Mouse (Mus musculus) bone marrow macrophage, adult 2 months (primary cell): ENCODE data around the gene Grm5. TPM values are rescaled to one million over a fixed set of nuclear protein-coding genes. Genes with fewer than 3 reads are reported as not detected.

ENCODE experiments used
- H3K27ac ChIP-seq: 2 replicates; pipeline ENCODE4 v1.5.1; 2012; ENCODE audit warnings: low read depth, low read length; ENCODE audit not compliant: insufficient read depth
- H3K4me1 ChIP-seq: 2 replicates; pipeline ENCODE4 v1.6.1; 2012; ENCODE audit warnings: low read length; ENCODE audit not compliant: control insufficient read depth, insufficient read depth
- H3K4me3 ChIP-seq: 2 replicates; pipeline ENCODE4 v1.5.1; 2012; ENCODE audit warnings: mild to moderate bottlenecking, low read length, moderate library complexity; ENCODE audit not compliant: insufficient read depth
- CTCF ChIP-seq: IDR thresholded peaks from 2 replicates; pipeline ENCODE4 v1.5.1; 2012; ENCODE audit warnings: low read depth, mild to moderate bottlenecking, low read length, moderate library complexity
- POLR2A ChIP-seq: IDR thresholded peaks from 2 replicates; pipeline ENCODE4 v1.6.1; 2012; ENCODE audit warnings: mild to moderate bottlenecking, low read depth, low read length, borderline replicate concordance
- polyA plus RNA-seq: library from polyadenylated mRNA; stranded (reverse); fragments of >200 nt; gene quantifications from 2 replicates; pipeline ENCODE4 v1.2.4, GENCODE M21; 2012; ENCODE audit not compliant: missing spikeins, insufficient read depth, insufficient read length

Gene Grm5
- polyA plus RNA-seq, 1 experiment = not detected

DNA sequence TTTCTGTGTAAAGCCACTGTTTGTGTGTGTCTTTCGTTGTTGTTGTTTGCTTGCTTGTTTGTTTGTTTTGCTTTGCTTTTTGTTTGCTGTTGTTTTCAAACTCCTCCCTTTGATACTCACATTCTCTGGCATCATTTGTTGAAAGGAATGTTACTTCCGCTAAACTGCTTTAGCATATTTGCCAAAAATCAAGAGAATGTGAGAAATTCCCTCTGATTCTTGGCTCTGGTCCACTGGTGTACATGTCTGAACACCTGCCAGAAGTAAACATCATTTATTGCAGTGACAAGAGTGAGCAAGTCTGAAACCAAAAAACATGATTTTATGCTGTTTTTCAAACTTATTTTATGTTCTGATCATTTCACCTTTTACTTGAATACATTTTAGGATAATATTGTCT lies 80.1 kb downstream of the Grm5 start:
- TF ChIP-seq CTCF (no peak), POLR2A (no peak)
- no peak overlapping the region for H3K27ac ChIP-seq
- no peaks in the 10 kb centered on the region for H3K4me1 ChIP-seq
- no peak overlapping the region for H3K4me3 ChIP-seq

- Histone ChIP-seq H3K4me3 (no peak overlapping the region), H3K4me1 (no peaks in the 10 kb centered on the region), H3K27ac (no peak overlapping the region)
- TF ChIP-seq POLR2A (no peak), CTCF (no peak)
Observed at GRCm38 (mm10) chr7:87716393-87716792, 132.4 kb downstream of the Grm5 start.

GRCm38 (mm10) chr7:87718631-87719030 lies 134.7 kb downstream of the Grm5 start:
- TF ChIP-seq CTCF (no peak), POLR2A (no peak)
- no peak overlapping the region for H3K4me3 ChIP-seq

DNA sequence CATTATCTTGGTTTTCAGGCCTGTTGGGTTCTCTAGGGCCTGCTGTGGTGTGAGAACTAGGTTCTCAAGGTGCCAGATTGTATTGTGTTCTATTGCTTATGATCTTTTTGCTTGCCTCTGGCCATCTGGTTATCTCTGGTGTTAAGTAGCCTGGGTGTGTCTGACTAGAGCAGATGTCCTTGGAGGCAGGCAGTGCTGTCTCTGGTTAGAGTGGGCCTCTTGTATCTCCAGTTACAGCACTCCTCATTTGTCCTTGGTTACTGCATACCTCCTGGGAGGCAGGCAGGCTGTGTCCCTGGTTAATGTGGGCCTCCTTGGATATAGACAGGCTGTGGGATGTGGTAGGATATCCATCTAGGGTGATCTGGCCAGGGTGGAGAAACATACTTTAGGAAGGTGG lies 150.5 kb downstream of the Grm5 start:
- Histone ChIP-seq H3K4me1 (no peaks in the 10 kb centered on the region), H3K4me3 (no peak overlapping the region), H3K27ac (no peak overlapping the region)
- no peak for TF ChIP-seq POLR2A
- TF ChIP-seq CTCF = no peak

More at GRCm38 (mm10) chr7:87718631-87719030, 134.7 kb downstream of the Grm5 start:
- no peak overlapping the region for H3K27ac ChIP-seq
- H3K4me1 ChIP-seq = no peaks in the 10 kb centered on the region

- Histone ChIP-seq H3K4me1 (no peaks in the 10 kb centered on the region), H3K27ac (no peak overlapping the region), H3K4me3 (no peak overlapping the region)
- TF ChIP-seq CTCF (no peak), POLR2A (no peak)
Observed at GRCm38 (mm10) chr7:87761945-87762344, 178.0 kb downstream of the Grm5 start.

DNA sequence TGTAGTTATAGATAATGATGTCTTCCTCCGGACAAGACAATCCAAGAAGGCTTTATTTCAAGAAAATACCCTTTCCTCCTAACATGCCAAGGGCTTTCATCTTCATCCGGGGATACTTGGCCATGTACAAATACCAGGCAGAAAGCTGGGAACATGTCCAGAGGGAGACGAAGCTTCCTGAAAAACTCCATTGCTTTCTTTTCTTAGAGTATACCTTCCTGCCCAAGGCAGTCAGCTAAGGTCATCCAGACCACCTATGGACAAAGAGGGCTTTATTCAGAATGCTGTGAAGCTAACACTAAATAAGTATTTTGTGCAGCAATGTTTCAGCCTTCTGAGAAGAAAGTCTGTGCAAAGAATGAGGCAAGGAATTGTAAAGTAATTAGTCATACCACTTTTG lies 178.4 kb downstream of the Grm5 start:
- no peak for TF ChIP-seq POLR2A
- TF ChIP-seq CTCF = no peak
- Histone ChIP-seq H3K27ac (no peak overlapping the region), H3K4me1 (no peaks in the 10 kb centered on the region), H3K4me3 (no peak overlapping the region)

GRCm38 (mm10) chr7:87787560-87787959 lies 203.6 kb downstream of the Grm5 start:
- Histone ChIP-seq H3K4me3 (no peak overlapping the region), H3K27ac (no peak overlapping the region), H3K4me1 (no peaks in the 10 kb centered on the region)
- TF ChIP-seq CTCF (no peak), POLR2A (no peak)

DNA sequence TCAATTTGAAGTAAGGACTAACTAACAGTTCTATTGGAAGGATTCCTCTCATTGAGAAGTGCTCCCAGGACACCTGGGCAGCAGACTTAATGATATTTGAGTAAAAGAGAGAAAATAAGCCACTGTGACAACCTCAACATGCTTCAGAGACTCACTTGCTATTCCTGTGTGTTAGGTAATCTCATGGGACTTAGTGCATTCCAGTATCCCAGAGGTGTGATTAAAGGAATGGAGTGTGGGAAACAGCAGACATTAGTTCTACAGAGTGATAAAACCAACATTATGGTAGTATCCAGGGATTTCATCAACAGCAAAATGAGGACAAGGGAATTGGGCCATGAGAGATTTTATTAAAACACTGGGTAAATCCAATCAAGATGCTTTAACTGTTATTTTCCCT lies 205.0 kb downstream of the Grm5 start:
- Histone ChIP-seq H3K4me1 (no peaks in the 10 kb centered on the region), H3K27ac (no peak overlapping the region)
- TF ChIP-seq POLR2A (no peak), CTCF (no peak)

DNA sequence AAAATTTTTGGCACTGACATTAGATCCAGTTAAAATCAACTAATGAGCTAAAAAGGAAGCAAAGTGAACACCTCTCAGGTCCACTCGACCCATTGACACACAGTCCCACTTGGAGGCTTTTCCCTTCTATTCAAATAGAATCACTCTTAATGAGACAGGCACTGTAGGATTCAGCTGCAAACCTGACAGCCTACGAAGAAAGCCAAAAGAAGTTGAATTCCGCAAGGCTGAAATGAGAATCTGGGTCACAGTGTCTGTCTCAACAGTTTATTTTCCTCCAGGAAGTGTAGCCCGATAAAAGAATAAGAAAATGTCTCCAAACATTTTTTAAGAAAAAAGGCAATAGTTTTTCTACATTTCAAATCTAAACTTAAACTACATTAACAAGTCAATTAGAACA lies 209.9 kb downstream of the Grm5 start:
- TF ChIP-seq POLR2A (no peak), CTCF (no peak)
- Histone ChIP-seq H3K4me3 (no peak overlapping the region), H3K4me1 (no peaks in the 10 kb centered on the region), H3K27ac (no peak overlapping the region)

More for the DNA sequence above, 205.0 kb downstream of the Grm5 start:
- no peak overlapping the region for H3K4me3 ChIP-seq

DNA sequence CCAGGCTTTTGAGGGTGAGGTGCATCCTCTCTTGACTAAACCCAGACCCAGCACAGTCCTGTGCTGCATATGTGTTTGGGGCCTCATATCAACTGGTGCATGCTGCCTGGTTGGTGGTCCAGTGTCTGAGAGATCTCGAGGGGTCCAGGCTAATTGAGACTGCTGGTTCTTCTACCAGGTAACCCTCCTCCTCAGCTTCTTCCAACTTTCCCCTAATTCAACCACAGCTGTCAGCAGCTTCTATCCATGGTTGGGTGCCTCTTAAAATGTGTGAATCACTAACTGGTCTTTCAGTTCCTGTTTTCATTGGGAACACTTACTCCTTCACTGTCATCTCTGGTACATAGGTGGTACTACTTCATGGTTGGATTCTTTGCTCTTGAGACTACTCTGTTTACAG lies 240.9 kb downstream of the Grm5 start:
- TF ChIP-seq CTCF = no peak
- no peak for TF ChIP-seq POLR2A
- H3K4me1 ChIP-seq = 0 out of 2 replicates have a peak, but pooled peaks cover 2% of the 10 kb centered on the region
- no peak overlapping the region for H3K27ac ChIP-seq
- no peak overlapping the region for H3K4me3 ChIP-seq

GRCm38 (mm10) chr7:87834669-87835068 lies 250.7 kb downstream of the Grm5 start:
- Histone ChIP-seq H3K4me1 (no peaks in the 10 kb centered on the region), H3K27ac (no peak overlapping the region), H3K4me3 (no peak overlapping the region)
- no peak for TF ChIP-seq CTCF
- no peak for TF ChIP-seq POLR2A
